Mouse (Mus musculus) MEL-GATA-1-ER (cell line): ENCODE results near the gene Hoxc13.

Source experiments
- DNase-seq: peaks from one replicate; pipeline ENCODE4 v3.0.0-alpha.2; 2012; ENCODE audit warnings: low read depth; ENCODE audit errors: extremely low read depth

The Hoxc13 gene

GRCm38 (mm10) chr15:102921053-102922011 is at the start of gene Hoxc13:
Gene Hoxc13 (plus strand): TSS chr15:102921103.
- DNase-seq = no peak

GRCm38 (mm10) chr15:102885803-102886202 is 35.1 kb upstream of the Hoxc13 start:
- no peak for DNase-seq

GRCm38 (mm10) chr15:102895115-102895514 is 25.8 kb upstream of the Hoxc13 start:
- no peak for DNase-seq

GRCm38 (mm10) chr15:102904946-102905345 is 16.0 kb upstream of the Hoxc13 start:
- no peak for DNase-seq

GRCm38 (mm10) chr15:102909536-102909935 is 11.4 kb upstream of the Hoxc13 start:
- no peak for DNase-seq

- no peak for DNase-seq
These were observed 10.9 kb upstream of the Hoxc13 start for GRCm38 (mm10) chr15:102910038-102910437.

GRCm38 (mm10) chr15:102910496-102911095 is 10.3 kb upstream of the Hoxc13 start:
- DNase-seq = no peak

GRCm38 (mm10) chr15:102913038-102913585 is 7.8 kb upstream of the Hoxc13 start:
- DNase-seq = no peak

- DNase-seq = no peak
These were observed 2.8 kb upstream of the Hoxc13 start for GRCm38 (mm10) chr15:102917972-102918572.

- no peak for DNase-seq
These were observed 2.2 kb upstream of the Hoxc13 start for GRCm38 (mm10) chr15:102918611-102919265.

GRCm38 (mm10) chr15:102919336-102920180 is 1.3 kb upstream of the Hoxc13 start:
- DNase-seq = no peak

GRCm38 (mm10) chr15:102920619-102921018 is 284 bp upstream of the Hoxc13 start:
- DNase-seq = no peak

- no peak for DNase-seq
These were observed 1.1 kb downstream of the Hoxc13 start for GRCm38 (mm10) chr15:102922012-102922362.

- no peak for DNase-seq
These were observed 2.0 kb downstream of the Hoxc13 start for GRCm38 (mm10) chr15:102922636-102923500.

- DNase-seq = no peak
These were observed 6.2 kb downstream of the Hoxc13 start for GRCm38 (mm10) chr15:102927032-102927645.

GRCm38 (mm10) chr15:102931706-102932358 is 10.9 kb downstream of the Hoxc13 start:
- DNase-seq = no peak

GRCm38 (mm10) chr15:102934438-102934837 is 13.5 kb downstream of the Hoxc13 start:
- no peak for DNase-seq

- DNase-seq = no peak
These were observed 14.0 kb downstream of the Hoxc13 start for GRCm38 (mm10) chr15:102934897-102935296.
